Mouse (Mus musculus) cerebellum, postnatal 36 days (tissue): Measurements from ENCODE around the gene Prkn.

Source experiments
- DNase-seq, 2 experiments: peaks; one replicate each; pipeline ENCODE4 v3.0.0; 2021 to 2022; ENCODE audit warnings: mixed read lengths in 2 of 2

Gene Prkn

GRCm38 (mm10) chr17:11550562-11550961, 710.4 kb downstream of the Prkn start:
- no peak for DNase-seq

GRCm38 (mm10) chr17:11565681-11566080, 725.5 kb downstream of the Prkn start:
- no peak for DNase-seq

DNA sequence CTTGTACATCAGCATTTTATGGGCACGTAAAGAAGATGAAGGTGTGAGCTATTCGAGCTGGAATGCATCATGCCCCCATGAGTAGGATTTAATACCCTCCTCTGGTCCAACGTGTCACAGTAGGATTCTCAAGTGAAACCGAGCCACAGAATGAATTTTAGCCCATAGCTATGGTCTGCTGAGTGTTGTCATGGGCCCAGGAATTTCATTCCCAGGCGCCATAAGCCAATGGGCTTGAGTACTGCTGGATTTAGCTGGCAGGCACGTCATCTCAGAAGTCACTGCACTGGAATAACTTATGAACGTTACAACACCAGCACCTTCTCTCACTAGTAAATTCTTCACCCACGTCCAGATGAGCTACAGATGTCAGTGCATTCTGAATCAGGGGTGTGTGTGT, 730.2 kb downstream of the Prkn start:
- no peak for DNase-seq

DNA sequence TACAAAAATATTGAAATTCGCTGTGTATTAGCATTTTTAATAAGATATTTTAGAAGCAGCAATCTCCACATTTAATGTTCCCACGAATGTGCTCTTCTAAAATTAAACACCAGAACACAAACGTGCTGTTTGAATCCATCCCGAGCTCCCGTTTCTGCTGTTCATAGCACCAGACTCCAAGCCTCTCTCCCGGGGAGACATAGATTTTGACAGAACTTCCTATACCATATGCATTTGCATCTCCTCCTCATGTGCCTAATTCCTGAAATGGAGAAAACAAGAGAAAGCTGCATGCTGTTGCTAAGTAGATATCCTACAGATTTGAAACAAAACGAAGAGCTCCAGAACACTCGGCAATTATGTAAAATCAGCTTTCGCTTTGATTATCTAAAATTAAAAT, 733.5 kb downstream of the Prkn start:
- no peak for DNase-seq

GRCm38 (mm10) chr17:11585491-11585890, 745.3 kb downstream of the Prkn start:
- no peak for DNase-seq

GRCm38 (mm10) chr17:11607931-11608330, 767.7 kb downstream of the Prkn start:
- no peak for DNase-seq

DNA sequence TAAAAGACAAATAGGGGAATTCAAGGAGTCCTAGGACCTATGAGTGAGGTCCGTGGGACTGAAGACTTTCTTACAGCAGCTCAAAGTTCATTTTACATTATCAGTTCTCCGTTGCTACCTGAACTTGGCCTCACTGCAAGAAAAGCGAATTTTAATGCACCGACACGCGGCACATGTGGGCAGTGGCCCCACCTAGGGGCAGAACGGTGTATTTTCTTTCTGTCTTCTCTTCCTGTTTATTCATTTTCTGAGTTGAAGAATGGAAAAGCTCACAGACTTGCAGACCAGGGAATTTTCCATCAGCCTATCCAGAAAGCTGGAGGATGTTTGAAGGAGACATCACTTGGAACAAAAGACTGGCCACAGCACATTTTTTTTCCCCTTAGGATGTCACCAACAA, 771.3 kb downstream of the Prkn start:
- peak; percentile 77 to 83 for DNase-seq

- DNase-seq: no peak
Observed at GRCm38 (mm10) chr17:11612801-11613531, 772.8 kb downstream of the Prkn start.

DNA sequence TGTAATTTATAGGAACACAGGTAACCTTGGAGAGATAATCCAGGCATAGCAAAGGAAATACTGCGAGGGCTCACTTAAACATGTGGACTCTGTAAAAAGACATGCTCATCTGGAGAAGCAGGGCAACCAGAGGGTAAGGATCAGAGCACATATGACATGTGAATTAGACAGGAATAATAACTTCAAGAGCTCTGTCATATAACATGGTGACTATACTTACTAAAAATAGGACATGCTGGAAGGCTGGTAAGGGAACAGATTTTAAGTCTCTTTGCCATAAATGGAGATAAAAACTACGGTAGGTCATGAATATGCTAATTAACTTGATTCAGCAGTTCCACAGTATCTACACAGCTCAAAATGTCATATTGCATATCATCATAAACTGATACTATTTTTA, 777.4 kb downstream of the Prkn start:
- DNase-seq: no peak

DNA sequence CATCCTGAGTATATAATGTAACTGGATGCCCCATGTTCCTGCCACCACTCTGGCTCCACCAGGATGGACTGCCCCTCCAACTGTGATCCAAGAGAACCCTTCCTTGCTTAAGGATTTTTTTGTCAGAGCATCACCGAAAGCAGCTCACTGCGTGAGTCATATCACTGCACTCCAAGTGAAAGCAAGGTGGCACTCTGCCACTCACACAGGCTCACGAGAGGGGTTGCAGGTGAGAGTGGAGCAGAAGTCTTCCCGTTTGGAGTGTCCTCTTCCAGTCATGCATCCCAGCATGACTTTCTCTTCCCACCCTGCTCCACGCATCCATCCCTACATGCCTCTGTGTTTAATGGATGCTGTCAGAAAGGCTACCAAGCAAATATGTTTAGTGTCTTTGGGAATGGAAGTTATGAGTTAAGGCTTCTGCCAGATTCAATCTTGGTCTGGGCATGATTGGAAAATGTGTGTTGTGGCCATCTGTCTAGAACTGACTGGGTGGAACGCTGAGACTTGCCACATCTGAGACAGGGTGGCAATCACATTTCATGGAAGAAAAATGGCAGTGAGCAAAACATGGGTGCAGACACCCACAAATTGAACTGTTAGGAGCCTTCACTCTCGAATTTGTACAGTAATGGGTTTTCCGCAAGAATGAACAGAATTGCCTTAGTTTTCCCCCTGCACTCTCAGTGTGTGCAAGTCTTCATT, 778.9 kb downstream of the Prkn start:
- DNase-seq: peak in 1 of 2 experiments; percentile 20

GRCm38 (mm10) chr17:11620770-11621169, 780.6 kb downstream of the Prkn start:
- DNase-seq: no peak

DNA sequence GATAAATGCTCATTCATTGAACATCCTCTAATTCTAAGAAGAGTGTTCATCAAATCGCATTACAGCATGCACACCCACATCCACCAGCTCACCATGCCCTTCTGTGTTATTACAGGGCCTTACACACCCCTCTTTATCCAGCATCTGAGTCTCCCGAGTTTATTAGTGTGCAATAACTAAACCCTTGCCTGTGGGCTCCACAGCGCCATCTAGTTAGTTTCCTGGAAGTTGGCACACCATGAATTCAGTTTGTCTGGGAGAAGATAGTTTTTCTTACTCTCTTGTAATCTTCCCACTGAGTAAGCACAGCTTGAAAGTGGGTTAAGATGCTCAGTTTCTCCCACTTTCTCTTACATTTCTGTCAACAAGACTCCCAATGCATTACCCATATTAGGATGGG, 781.3 kb downstream of the Prkn start:
- no peak for DNase-seq

GRCm38 (mm10) chr17:11626306-11626705, 786.1 kb downstream of the Prkn start:
- no peak for DNase-seq

DNA sequence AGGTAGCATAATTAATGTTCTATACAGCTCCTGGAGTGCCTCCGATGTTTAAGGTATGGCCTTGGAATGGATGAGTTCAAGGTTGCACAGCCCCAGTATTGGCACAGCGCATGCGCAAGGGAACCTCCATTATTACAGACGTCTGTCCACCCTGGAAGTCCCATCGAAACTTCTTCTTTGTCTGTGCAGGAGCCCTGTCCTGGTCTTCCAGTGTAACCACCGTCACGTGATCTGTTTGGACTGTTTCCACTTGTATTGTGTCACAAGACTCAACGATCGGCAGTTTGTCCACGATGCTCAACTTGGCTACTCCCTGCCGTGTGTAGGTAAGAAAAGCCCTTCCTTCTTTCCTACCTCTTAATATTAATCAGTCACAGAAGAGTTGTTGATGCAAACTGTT, 794.9 kb downstream of the Prkn start:
- no peak for DNase-seq

DNA sequence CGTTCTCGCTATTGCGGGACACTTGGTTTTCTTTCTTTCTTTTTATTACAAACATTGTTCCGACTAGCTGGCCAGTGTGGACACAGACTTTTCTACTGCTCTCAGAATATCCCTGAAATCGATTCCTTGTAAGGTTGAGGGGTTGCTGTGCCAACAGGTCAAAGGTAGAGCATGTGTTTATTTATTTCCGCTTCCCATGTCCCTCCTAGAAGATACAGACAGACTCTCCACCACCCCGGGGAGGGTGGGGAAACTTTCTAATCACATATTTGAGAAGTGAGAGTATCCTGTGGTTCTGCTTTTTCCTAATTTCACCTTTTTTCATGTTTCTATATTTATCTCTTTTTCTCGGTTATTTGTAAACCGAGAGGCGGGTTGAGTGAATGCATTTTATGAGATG, 797.5 kb downstream of the Prkn start:
- DNase-seq: no peak

DNA sequence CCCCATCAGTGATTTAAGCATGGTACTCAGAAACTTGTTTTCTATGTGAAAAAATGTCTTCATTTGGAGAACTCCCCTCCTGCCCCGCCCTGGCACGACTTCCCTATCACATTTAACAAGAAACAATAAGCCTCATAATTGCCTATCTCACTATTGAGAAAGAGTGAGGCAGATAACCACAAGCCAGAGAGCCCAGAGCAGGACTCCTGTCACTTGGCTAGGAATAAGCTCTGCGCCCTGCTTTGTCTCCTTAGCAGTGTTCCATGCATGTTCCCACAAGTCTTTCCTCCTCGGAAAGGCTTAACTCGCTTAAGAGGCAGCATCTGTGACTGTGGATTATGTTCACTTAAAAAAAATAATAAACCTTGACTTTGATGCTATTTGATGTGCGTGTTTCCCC, 798.3 kb downstream of the Prkn start:
- no peak for DNase-seq

- DNase-seq: no peak
Observed at GRCm38 (mm10) chr17:11639786-11640185, 799.6 kb downstream of the Prkn start.

DNA sequence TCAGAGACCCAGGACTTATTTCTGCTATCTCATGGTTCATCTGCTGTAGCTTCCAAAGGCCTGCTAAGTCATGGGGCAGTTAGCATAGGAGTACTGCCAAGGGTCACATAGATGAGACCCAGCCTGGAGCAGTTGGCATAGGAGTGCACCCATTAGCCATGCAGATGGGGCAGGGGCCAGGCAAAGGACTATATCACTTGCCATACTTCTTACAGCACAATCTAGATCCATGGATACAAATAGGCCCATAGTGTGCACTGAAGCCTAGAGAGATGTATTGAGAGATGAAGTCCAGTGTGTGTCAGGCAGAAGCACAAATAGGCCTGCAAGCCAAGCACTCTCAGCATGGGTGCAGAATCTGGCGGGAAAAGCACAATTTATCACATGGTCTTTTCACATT, 802.1 kb downstream of the Prkn start:
- DNase-seq: no peak

DNA sequence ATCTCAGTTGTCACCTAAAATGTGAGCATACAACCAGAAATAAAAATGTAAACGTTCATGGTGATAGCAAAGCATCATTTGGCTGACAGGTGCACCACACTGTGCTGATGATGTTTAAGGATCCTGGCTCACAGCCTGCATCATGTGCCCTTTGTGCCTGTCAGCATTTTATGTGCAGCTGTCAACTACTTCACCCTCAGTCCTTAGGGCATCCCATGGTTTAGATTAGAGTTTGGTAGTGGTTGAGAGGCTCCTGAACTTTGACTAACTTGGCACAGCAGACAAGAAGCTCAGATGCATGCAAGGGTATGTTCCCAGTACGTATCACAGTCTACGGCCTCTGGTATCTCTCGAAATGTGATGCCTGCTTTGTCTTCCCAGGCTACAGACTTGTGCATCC, 803.8 kb downstream of the Prkn start:
- DNase-seq: no peak

DNA sequence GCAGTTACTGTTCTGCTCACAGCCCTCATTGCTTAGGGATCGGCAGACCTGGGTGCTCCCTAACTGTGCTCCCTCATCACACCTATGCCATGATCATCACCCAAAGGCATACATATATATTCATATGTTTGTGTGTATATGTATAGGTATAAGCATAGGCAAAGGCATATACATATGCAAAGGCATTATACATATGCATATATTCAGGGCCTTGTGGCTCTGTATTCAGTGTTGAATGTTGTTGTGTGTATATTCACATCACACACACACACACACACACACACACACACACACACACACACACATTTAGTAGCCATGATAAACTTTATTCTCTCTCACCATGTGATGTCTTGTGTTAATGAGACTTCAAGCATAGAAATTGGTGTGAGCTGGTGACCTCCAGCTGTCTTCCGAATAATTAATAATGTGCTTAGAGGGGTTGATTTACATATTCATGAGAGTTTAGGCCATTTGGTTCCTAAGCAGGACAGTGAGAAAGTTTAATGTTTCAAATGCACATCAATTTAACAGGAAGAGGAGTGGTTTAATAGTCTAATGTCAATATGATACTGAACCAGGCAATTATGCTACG, 804.8 kb downstream of the Prkn start:
- DNase-seq: no peak

GRCm38 (mm10) chr17:11656397-11656796, 816.2 kb downstream of the Prkn start:
- no peak for DNase-seq

- DNase-seq: no peak
Observed at GRCm38 (mm10) chr17:11656878-11657277, 816.7 kb downstream of the Prkn start.

GRCm38 (mm10) chr17:11661898-11662297, 821.7 kb downstream of the Prkn start:
- no peak for DNase-seq

DNA sequence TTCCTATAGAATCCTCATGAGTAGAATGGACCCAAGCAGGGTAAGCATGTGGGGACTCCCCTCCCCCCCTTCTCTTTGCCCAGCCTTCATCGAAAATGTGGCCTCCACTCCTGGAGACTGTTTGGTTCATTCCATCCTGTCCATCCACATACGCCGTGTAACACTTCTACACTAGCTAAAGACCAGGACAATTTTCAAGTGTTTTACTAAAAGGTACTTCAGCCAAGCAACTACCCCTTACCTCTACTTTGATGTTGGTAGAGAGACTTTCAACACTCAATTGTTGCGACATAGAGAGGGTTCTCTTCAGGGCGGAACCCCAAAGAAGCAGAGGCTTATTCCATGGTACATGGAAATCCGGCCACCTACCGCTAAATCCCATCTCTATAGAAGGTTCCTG, 823.3 kb downstream of the Prkn start:
- no peak for DNase-seq
